Comparison of ENCODE assay signal across 8 mouse cellular contexts in the genomic region with DNA sequence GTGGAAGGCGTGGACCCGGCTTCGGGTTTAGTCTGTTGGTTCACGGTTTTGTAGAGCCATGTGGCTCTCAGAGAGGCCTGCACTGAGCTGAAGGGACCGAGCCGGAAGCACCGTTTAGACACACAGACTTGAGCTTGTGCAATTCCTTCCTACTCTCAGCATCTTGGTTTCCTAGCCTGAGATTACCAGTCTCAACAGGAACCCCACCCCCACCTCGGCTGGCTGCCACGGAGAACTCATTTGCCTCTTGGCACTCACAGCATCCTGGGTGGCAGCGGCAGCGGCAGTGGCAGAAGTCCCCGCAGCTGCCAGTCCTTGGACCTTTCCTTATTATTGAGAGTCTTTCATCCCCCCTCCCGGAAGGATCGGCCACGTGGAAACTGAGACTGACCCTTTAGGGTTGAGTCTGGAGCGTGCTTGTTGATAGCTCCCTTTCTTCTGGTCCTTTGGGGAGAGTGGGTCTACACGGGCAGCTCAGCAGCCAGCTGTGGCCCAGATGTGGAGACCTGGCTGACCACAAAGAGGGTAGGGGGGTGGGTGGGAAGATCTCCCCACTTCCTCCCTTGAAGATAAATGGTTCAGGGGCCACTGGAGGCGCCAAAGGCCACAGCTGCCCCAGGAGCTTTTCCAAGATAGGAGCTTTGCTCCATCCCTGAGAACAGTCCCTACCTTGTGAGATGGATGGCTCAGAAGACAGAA. TPM values are rescaled to one million over a fixed set of nuclear protein-coding genes. Genes with fewer than 3 reads are reported as not detected.
DNase-seq lines count a peak whose midpoint lies in the region; ATAC-seq and TF ChIP-seq lines count a peak whose summit lies in the region.
"Had no signal": no experiment of that assay in that cellular context is flagged by ENCODE, and none has a peak within 500 bp of the region (broad histone marks: within the 10 kb centered on the region; RNA-seq: fewer than 3 reads in every experiment).

No protein-coding gene starts in this region.

- TF ChIP-seq CTCF in liver, postnatal 0 days (IDR thresholded peaks at IDR 0.05; ENCODE audit: low read depth): no peak
- TF ChIP-seq CTCF in left cerebral cortex, adult 2 months (IDR thresholded peaks at IDR 0.05): no peak

- no peak overlapping the region for H3K4me2 ChIP-seq in liver, postnatal 0 days (ENCODE audit: low read depth, low read length)
- H3K4me2 ChIP-seq in liver, embryonic 11.5 days: no peak overlapping the region

- 35% methylated on average over 18 of the region's 18 CpGs for WGBS in liver, postnatal 0 days (ENCODE audit: insufficient replicate concordance)
- 48% methylated on average over 18 of the region's 18 CpGs for WGBS in liver, embryonic 11.5 days

- DNase-seq in liver, postnatal 0 days: peak; percentile 22
- no peak for DNase-seq in liver, embryonic 11.5 days (ENCODE audit: low spot score)
- DNase-seq in frontal cortex, postnatal 14 days (ENCODE audit: low spot score in 2 of 2): peak; percentile 42 to 47
- DNase-seq in left cerebral cortex, adult 2 months (ENCODE audit: extremely low spot score in 1 of 2, low spot score in 2 of 2): peak; percentile 33 to 46
- DNase-seq in right cerebral cortex, postnatal 10 days (ENCODE audit: low spot score in 2 of 2): peak; percentile 80 to 82
- no peak for DNase-seq in thymus, postnatal 36 days

- no peak overlapping the region for H3K4me3 ChIP-seq in liver, postnatal 0 days (ENCODE audit: low read depth, low read length)
- H3K4me3 ChIP-seq in liver, embryonic 11.5 days (ENCODE audit: low read depth, low read length): no peak overlapping the region
- no peak overlapping the region for H3K4me3 ChIP-seq in left cerebral cortex, adult 2 months

- 0 out of 2 replicates have a peak, but pooled peaks cover 3% of the 10 kb centered on the region for H3K4me1 ChIP-seq in liver, postnatal 0 days (ENCODE audit: insufficient read depth)
- peaks cover 6% of the 10 kb centered on the region; the same call in 1 of the 2 replicates for H3K4me1 ChIP-seq in liver, embryonic 11.5 days (replicated peaks; ENCODE audit: control insufficient read depth, insufficient read depth, low read length)

- H3K27ac ChIP-seq in liver, postnatal 0 days (ENCODE audit: low read depth): no peak overlapping the region
- H3K27ac ChIP-seq in liver, embryonic 11.5 days (ENCODE audit: low read depth, low read length): no peak overlapping the region
- H3K27ac ChIP-seq in left cerebral cortex, adult 2 months: no peak overlapping the region
- H3K27ac ChIP-seq: kidney, postnatal 0 days had no signal

- H3K9me3 ChIP-seq in liver, postnatal 0 days (ENCODE audit: low read length): no peaks in the 10 kb centered on the region
- no peaks in the 10 kb centered on the region for H3K9me3 ChIP-seq in liver, embryonic 11.5 days (ENCODE audit: control insufficient read depth, low read length)

- H3K27me3 ChIP-seq in liver, postnatal 0 days (ENCODE audit: insufficient read depth, low read length): no peaks in the 10 kb centered on the region
- 0 out of 2 replicates have a peak, but pooled peaks cover 5% of the 10 kb centered on the region for H3K27me3 ChIP-seq in liver, embryonic 11.5 days (replicated peaks; ENCODE audit: control insufficient read depth, insufficient read depth, low read length)

- no peak overlapping the region for H3K9ac ChIP-seq in liver, postnatal 0 days (replicated peaks)
- no peak overlapping the region for H3K9ac ChIP-seq in liver, embryonic 11.5 days (ENCODE audit: low read depth, low read length)

- no peak for ATAC-seq in liver, postnatal 0 days
- no peak for ATAC-seq in liver, embryonic 11.5 days (replicated peaks; ENCODE audit: low FRiP score)
- ATAC-seq in erythroblast, adult 5-6 weeks (replicated peaks; ENCODE audit: low FRiP score, poor library complexity, severe bottlenecking): no peak

- H3K36me3 ChIP-seq in liver, postnatal 0 days (replicated peaks; ENCODE audit: insufficient read depth, low read length): no peaks in the 10 kb centered on the region
- H3K36me3 ChIP-seq in liver, embryonic 11.5 days (ENCODE audit: control insufficient read depth, insufficient read depth, low read length): no peaks in the 10 kb centered on the region

- intact Hi-C loops in left cerebral cortex, adult 2 months (cut with DNase I): no loop called here

- TF ChIP-seq EP300 in liver, postnatal 0 days (IDR thresholded peaks at IDR 0.05; ENCODE audit: low read depth): no peak

RNA-seq across cellular contexts. Expression of a gene that starts 24.0 kb away (rescaled TPM):
- polyA plus RNA-seq in liver, postnatal 0 days (2015; fragmentation: Nextera tagmentation; extraction: Ambion mirVana): 0.05 and 0.11 TPM in 2 replicates
- 2.8 and 3.6 TPM in 2 replicates for polyA plus RNA-seq in liver, embryonic 11.5 days (2014; fragmentation: Nextera tagmentation; extraction: Ambion mirVana)
- under 1 TPM; 0.50 to 0.91 TPM for total RNA-seq in left cerebral cortex, adult 2 months (2021)
- total RNA-seq in erythroblast, adult 5-6 weeks (2015; ENCODE audit: low replicate concordance): not detected in 2 replicates
- total RNA-seq in erythroblast, adult 5-6 weeks (2017; ENCODE audit: low replicate concordance): not detected in 2 replicates

Comparison
In these comparisons a context has a peak if more than half of its experiments do, and no peak if none do; other contexts are left out.
1. DNase-seq: peak in liver, postnatal 0 days (single experiment), frontal cortex, postnatal 14 days (2 of 2), left cerebral cortex, adult 2 months (2 of 2) and right cerebral cortex, postnatal 10 days (2 of 2); none in liver, embryonic 11.5 days (single experiment) and thymus, postnatal 36 days (0 of 2).